Mouse (Mus musculus) CD8-positive naive resting alpha-beta T cell, adult 2 months (primary cell): ENCODE data around the gene Gabrb3.
"Not testable (repeated sequence)": the region's sequence is repeated elsewhere in the genome, so short reads cannot be mapped to it uniquely, and the experiment has no call there.

Source experiments
- DNase-seq, 2 experiments: peaks; one replicate each; pipeline ENCODE4 v3.0.0; 2022; ENCODE audit warnings: low read depth in 2 of 2, low spot score in 2 of 2

Gene Gabrb3

GRCm38 (mm10) chr7:57703580-57703979 lies 284.1 kb downstream of the Gabrb3 start:
- DNase-seq, result no peak

- no peak for DNase-seq
Measured at GRCm38 (mm10) chr7:57706092-57706491, 286.6 kb downstream of the Gabrb3 start.

- no peak for DNase-seq
Measured at GRCm38 (mm10) chr7:57706976-57707740, 287.7 kb downstream of the Gabrb3 start.

GRCm38 (mm10) chr7:57711709-57712108 lies 292.2 kb downstream of the Gabrb3 start:
- no peak for DNase-seq

GRCm38 (mm10) chr7:57746836-57747235 lies 327.3 kb downstream of the Gabrb3 start:
- no peak for DNase-seq

- no peak for DNase-seq
Measured at GRCm38 (mm10) chr7:57760466-57760865, 341.0 kb downstream of the Gabrb3 start.

- no peak for DNase-seq
Measured at GRCm38 (mm10) chr7:57778754-57779153, 359.3 kb downstream of the Gabrb3 start.

- DNase-seq, result not testable (repeated sequence)
Measured at GRCm38 (mm10) chr7:57786102-57786501, 366.6 kb downstream of the Gabrb3 start.

- no peak for DNase-seq
Measured at GRCm38 (mm10) chr7:57787520-57787919, 368.0 kb downstream of the Gabrb3 start.

- DNase-seq, result no peak
Measured at GRCm38 (mm10) chr7:57803266-57803665, 383.8 kb downstream of the Gabrb3 start.

- DNase-seq, result no peak
Measured at GRCm38 (mm10) chr7:57813716-57814115, 394.2 kb downstream of the Gabrb3 start.

- DNase-seq, result no peak
Measured at GRCm38 (mm10) chr7:57842383-57842896, 422.9 kb downstream of the Gabrb3 start.

- no peak for DNase-seq
Measured at GRCm38 (mm10) chr7:57867951-57868350, 448.5 kb downstream of the Gabrb3 start.
